Mouse (Mus musculus): Measurements from ENCODE around the gene Gpc6. TPM values are rescaled to one million over a fixed set of nuclear protein-coding genes. Genes with fewer than 3 reads are reported as not detected.
A peak's percentile ranks its signal among the peaks of the same experiment; 100 is the strongest.

Gene Gpc6
- polyA plus RNA-seq, 1 experiment from 2014 or later, result 28.6 TPM

DNA sequence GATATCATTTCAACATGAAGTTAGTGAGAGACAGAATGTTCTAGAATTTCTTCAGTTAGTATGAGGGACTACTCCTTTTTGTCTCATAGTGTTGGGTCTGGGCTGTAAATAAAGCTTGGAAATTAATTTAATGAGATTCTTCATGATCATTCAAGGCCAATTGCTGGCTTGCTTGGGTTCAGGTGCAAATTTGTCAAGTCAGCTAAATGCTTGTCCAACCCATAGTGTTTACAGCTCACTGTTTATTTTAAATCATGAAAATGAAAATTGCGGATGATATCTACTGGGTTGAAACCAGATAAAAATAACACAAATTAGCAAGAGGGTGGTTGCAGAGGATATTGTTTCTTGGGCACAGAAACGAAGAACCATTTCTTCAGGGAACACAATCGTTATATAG lies 49.6 kb downstream of the Gpc6 start:
- 72% methylated on average over 3 of the region's 3 CpGs for WGBS

DNA sequence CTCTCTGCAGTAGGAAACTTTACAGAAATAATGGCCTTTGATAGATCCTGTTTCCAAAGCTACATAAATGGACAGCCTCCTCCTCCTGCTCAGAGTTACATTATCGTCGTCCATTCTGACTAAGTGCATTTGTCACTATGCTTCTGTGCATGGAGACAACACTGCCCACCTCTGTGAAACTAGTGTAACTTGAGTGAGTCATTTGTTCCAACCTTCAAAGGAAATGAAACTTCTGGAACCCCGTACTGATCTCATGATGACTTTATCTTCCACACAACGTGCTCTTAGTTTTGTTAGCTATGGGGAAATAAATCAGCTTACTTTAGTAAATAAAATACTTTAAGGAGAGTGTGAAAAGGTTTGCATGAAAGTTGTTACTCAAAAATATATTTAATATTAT lies 50.1 kb downstream of the Gpc6 start:
- H3K27me3 ChIP-seq, result no peaks in the 10 kb centered on the region
- 52% methylated on average over 4 of the region's 4 CpGs for WGBS

More for the DNA sequence above, 49.6 kb downstream of the Gpc6 start:
- Histone ChIP-seq H3K36me3 (no peaks in the 10 kb centered on the region), H3K9ac (no peak overlapping the region), H3K4me1 (0 out of 2 replicates have a peak, but pooled peaks cover 6% of the 10 kb centered on the region), H3K27me3 (no peaks in the 10 kb centered on the region), H3K27ac (no peak overlapping the region), H3K4me2 (no peak overlapping the region), H3K9me3 (no peaks in the 10 kb centered on the region), H3K4me3 (no peak overlapping the region)
- no peak for ATAC-seq (ENCODE audit: borderline replicate concordance, extremely low read depth, low FRiP score, low TSS enrichment)

DNA sequence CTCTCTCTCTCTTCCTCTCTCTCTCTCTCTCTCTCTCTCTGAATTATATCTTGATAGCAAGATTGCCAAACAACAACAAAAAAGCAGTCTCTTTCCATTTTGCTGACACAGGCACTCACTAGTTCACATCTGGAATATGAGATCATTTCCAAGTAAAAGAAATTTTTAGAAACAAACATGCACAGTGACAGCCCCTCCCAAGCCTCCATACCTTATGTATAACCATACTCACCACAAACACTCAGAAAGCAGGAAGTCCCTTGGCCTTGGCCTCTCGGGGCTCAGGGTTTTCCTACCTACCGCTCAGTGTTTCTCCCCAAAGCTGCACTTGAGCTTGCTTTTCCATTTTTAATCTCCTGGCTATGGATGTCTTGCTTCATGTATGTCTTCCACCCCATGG lies 52.1 kb downstream of the Gpc6 start:
- Histone ChIP-seq H3K4me3 (no peak overlapping the region), H3K36me3 (no peaks in the 10 kb centered on the region), H3K9ac (no peak overlapping the region), H3K4me2 (no peak overlapping the region), H3K27ac (no peak overlapping the region), H3K9me3 (no peaks in the 10 kb centered on the region), H3K27me3 (no peaks in the 10 kb centered on the region), H3K4me1 (0 out of 2 replicates have a peak, but pooled peaks cover 8% of the 10 kb centered on the region)
- WGBS, result 52% methylated on average over 2 of the region's 2 CpGs
- no peak for ATAC-seq (ENCODE audit: borderline replicate concordance, extremely low read depth, low FRiP score, low TSS enrichment)

More for the DNA sequence above, 50.1 kb downstream of the Gpc6 start:
- H3K4me3 ChIP-seq, result no peak overlapping the region
- no peak overlapping the region for H3K27ac ChIP-seq
- H3K9me3 ChIP-seq, result no peaks in the 10 kb centered on the region
- no peaks in the 10 kb centered on the region for H3K36me3 ChIP-seq
- 0 out of 2 replicates have a peak, but pooled peaks cover 8% of the 10 kb centered on the region for H3K4me1 ChIP-seq
- H3K4me2 ChIP-seq, result no peak overlapping the region
- no peak overlapping the region for H3K9ac ChIP-seq
- no peak for ATAC-seq (ENCODE audit: borderline replicate concordance, extremely low read depth, low FRiP score, low TSS enrichment)

DNA sequence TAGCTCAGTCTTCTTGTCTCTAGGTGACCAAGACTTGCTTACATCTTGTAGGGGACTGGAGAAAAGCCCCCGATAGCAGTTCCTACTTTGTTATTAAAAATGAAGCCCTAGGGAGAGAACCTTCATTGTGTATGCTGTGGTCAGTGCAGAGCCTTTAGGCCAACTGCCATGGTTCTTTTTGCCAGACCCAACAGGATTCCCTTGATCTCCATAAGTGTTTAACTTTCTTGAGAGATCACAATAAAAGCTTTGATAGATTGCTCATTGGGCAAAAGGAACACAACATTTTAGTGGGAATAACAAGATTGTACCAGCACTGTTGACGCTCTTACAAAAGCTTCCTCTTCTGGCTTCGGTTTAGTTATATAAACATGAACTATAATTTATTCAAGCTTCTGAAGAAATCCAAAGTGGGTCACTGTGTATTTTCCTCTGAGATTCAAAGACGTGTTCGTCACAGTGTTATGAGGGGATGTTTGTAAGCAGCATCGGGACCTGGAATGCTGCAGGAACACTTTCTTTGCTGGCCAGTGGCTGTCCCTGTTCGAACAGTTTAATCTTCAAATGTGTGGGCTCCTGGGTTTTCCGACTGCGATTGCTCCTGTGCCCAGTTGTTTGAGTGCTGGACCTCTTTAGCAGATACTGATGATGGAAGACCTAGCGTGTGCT lies 54.7 kb downstream of the Gpc6 start:
- Histone ChIP-seq H3K4me3 (no peak overlapping the region), H3K36me3 (no peaks in the 10 kb centered on the region), H3K27ac (no peak overlapping the region), H3K27me3 (no peaks in the 10 kb centered on the region), H3K4me2 (peak overlapping the region; percentile 27; the same call in 1 of the 2 replicates), H3K9me3 (no peaks in the 10 kb centered on the region), H3K4me1 (0 out of 2 replicates have a peak, but pooled peaks cover 8% of the 10 kb centered on the region), H3K9ac (no peak overlapping the region)
- no peak for ATAC-seq (ENCODE audit: borderline replicate concordance, extremely low read depth, low FRiP score, low TSS enrichment)
- 58% methylated on average over 10 of the region's 10 CpGs for WGBS

DNA sequence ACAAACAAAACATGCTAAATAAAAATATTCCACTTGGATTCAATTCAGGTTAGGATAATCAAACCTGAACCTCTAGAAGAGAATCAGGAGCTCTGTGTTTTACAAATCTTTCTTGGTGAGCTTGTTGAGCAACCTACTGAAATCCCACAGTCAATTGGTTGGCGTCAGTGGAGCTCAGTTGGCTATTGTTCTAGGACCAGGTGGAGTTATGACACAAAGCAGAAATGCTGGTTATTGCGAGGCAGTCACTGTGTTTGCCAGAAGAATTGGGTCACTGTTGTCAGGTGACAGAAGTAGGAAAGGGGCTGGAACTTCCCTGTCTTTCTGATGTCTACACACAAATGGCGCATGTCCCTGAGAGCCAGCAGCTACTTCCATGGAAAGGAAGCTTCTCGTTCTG lies 56.6 kb downstream of the Gpc6 start:
- no peak overlapping the region for H3K4me3 ChIP-seq
- 78% methylated on average over 4 of the region's 4 CpGs for WGBS
- H3K27me3 ChIP-seq, result no peaks in the 10 kb centered on the region

DNA sequence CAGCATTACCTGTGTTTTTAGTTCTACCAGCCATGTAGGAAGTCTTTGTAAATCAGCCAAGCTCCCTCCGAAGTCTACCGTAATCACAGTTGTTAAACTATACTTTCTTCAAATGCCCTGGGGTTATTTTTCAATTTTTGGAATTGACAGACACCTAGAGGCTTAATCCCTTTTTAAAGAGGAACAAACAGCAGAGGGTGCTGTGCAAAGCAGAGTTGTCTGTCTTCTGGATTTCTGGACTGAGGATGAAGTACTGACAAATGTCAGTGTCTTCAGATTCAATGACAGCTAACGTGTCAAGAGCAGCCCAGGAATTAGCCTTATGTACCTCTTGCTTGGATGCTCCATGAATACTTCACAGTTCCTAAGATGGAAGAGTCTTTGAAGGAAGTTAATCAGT lies 62.2 kb downstream of the Gpc6 start:
- Histone ChIP-seq H3K27ac (no peak overlapping the region), H3K27me3 (no peaks in the 10 kb centered on the region), H3K36me3 (no peaks in the 10 kb centered on the region), H3K9ac (no peak overlapping the region), H3K4me3 (no peak overlapping the region), H3K4me2 (no peak overlapping the region), H3K9me3 (no peaks in the 10 kb centered on the region), H3K4me1 (no peaks in the 10 kb centered on the region)
- ATAC-seq (ENCODE audit: borderline replicate concordance, extremely low read depth, low FRiP score, low TSS enrichment), result no peak
- WGBS, result 86% methylated on average over 3 of the region's 3 CpGs

More for the DNA sequence above, 56.6 kb downstream of the Gpc6 start:
- Histone ChIP-seq H3K36me3 (no peaks in the 10 kb centered on the region), H3K9me3 (no peaks in the 10 kb centered on the region), H3K4me2 (no peak overlapping the region), H3K9ac (no peak overlapping the region), H3K4me1 (0 out of 2 replicates have a peak, but pooled peaks cover 8% of the 10 kb centered on the region), H3K27ac (no peak overlapping the region)
- no peak for ATAC-seq (ENCODE audit: borderline replicate concordance, extremely low read depth, low FRiP score, low TSS enrichment)

DNA sequence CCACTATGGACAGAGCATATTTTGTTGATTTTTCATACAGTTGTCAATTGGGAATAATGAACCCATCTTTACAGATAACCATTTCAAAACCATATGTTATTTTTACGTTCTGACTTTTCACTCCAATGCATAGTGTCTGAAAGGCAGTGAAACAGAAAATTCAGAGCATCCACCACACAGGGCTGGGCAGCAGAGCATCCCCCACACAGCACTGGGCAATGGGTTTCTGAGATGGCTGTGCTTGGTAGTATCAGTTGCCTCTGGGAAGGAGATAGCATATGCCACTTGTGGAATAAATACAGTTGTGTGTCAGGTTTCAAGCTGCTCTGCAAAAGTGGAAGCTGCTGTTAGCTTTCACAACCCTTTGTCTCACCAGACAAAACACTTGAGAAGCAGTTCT lies 75.3 kb downstream of the Gpc6 start:
- ATAC-seq (ENCODE audit: borderline replicate concordance, extremely low read depth, low FRiP score, low TSS enrichment), result no peak
- Histone ChIP-seq H3K36me3 (no peaks in the 10 kb centered on the region), H3K4me2 (no peak overlapping the region), H3K27ac (no peak overlapping the region), H3K27me3 (no peaks in the 10 kb centered on the region), H3K4me3 (no peak overlapping the region), H3K9me3 (no peaks in the 10 kb centered on the region), H3K9ac (no peak overlapping the region), H3K4me1 (no peaks in the 10 kb centered on the region)
- WGBS, result 77% methylated on average over 1 of the region's 1 CpGs

DNA sequence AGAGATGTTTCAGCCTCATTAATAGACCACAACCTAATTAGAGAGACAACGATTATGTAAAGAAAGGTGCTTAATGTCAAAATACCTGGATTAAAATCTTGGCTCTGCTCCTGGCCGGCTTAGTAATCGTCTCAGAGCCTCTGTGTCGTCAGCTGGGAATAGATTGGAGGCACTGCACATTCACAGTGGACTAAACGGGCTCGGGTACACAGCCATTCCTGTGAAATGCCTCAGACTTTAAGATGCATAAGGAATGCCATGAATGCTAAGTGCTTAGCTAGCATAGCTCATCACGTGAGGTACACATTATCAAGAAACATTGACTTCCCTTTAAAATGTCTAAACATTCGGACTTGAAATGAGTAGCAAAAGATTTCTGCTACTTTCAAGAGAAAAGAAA lies 77.2 kb downstream of the Gpc6 start:
- WGBS, result 56% methylated on average over 8 of the region's 8 CpGs
- H3K4me2 ChIP-seq, result no peak overlapping the region
- no peaks in the 10 kb centered on the region for H3K4me1 ChIP-seq
- ATAC-seq (ENCODE audit: borderline replicate concordance, extremely low read depth, low FRiP score, low TSS enrichment), result no peak
- no peaks in the 10 kb centered on the region for H3K36me3 ChIP-seq
- no peaks in the 10 kb centered on the region for H3K9me3 ChIP-seq
- no peak overlapping the region for H3K9ac ChIP-seq
- no peak overlapping the region for H3K4me3 ChIP-seq
- no peaks in the 10 kb centered on the region for H3K27me3 ChIP-seq
- no peak overlapping the region for H3K27ac ChIP-seq

DNA sequence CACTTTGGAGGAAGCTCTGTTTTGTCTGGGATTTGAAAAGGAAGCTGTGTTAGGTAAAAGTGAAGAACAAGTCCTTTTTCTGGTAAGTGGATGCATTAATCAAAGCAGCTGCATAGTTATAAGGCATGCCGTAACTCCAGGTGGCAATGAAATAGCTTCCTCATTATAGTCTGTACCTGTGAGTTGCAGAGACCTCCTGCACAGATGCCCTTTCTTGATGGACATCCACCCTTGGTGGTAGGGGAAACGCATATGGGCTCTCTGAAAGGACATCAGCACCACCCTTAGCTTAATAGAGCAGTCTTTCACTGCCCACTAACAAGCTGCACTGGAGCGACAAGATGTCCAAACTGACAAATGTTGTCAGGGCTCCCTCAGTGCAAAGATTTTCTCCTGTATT lies 83.7 kb downstream of the Gpc6 start:
- Histone ChIP-seq H3K4me3 (no peak overlapping the region), H3K4me2 (no peak overlapping the region), H3K27me3 (no peaks in the 10 kb centered on the region), H3K4me1 (no peaks in the 10 kb centered on the region), H3K27ac (no peak overlapping the region), H3K9ac (no peak overlapping the region), H3K36me3 (no peaks in the 10 kb centered on the region), H3K9me3 (no peaks in the 10 kb centered on the region)
- no peak for ATAC-seq (ENCODE audit: borderline replicate concordance, extremely low read depth, low FRiP score, low TSS enrichment)
- 80% methylated on average over 3 of the region's 3 CpGs for WGBS

DNA sequence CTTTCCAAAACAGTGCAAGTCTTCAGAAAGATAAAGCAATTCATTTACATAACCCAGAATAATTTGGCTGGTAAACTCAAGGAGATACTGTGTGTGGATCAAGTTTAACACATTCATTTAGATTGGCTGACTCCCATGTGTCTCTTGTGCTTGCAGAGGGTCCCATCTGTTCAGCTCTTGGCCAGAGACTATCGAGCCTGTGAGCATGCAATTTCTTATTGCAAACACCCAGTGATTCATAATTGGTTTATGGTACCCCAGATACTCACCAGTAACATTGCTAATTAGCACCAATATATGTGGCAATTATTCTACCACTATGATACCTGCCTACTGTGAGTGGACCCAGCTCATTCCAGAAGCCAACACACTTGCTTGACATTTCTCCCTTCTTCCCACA lies 87.9 kb downstream of the Gpc6 start:
- Histone ChIP-seq H3K4me3 (no peak overlapping the region), H3K9ac (no peak overlapping the region)

DNA sequence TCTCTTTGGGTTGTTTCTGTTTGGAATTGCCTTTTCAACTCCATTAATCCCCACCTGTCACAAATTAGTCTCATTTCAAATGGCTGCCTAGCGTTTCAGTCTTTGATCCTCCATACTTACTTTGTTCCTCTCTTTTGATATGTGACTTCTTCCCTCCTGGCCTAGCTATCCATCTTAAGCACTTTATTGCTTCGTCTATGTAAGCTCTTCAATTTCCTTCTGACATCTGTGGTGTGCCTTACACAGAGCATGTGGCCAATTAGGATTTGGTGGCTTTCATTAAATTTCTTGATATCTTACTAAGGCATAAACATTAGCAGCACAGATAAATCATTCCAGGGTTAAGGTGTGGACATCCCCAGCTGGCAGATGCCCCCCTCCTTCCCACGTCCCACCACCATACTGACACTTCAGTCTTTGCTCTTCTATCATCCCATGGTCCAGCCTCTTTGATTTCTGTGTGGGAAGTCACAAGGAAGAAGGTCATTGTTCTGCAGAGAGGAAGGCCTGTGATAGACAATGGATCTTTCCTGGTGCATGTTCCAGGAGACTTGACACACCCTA lies 88.5 kb downstream of the Gpc6 start:
- Histone ChIP-seq H3K36me3 (no peaks in the 10 kb centered on the region), H3K27ac (no peak overlapping the region), H3K27me3 (no peaks in the 10 kb centered on the region), H3K4me3 (no peak overlapping the region), H3K4me1 (no peaks in the 10 kb centered on the region), H3K4me2 (no peak overlapping the region), H3K9ac (no peak overlapping the region), H3K9me3 (no peaks in the 10 kb centered on the region)
- ATAC-seq (ENCODE audit: borderline replicate concordance, extremely low read depth, low FRiP score, low TSS enrichment), result no peak
- 52% methylated on average over 3 of the region's 3 CpGs for WGBS

More for the DNA sequence above, 87.9 kb downstream of the Gpc6 start:
- no peak overlapping the region for H3K4me2 ChIP-seq
- no peaks in the 10 kb centered on the region for H3K9me3 ChIP-seq
- 76% methylated on average over 1 of the region's 1 CpGs for WGBS
- no peaks in the 10 kb centered on the region for H3K36me3 ChIP-seq
- H3K27ac ChIP-seq, result no peak overlapping the region
- H3K27me3 ChIP-seq, result no peaks in the 10 kb centered on the region
- no peak for ATAC-seq (ENCODE audit: borderline replicate concordance, extremely low read depth, low FRiP score, low TSS enrichment)
- H3K4me1 ChIP-seq, result no peaks in the 10 kb centered on the region

DNA sequence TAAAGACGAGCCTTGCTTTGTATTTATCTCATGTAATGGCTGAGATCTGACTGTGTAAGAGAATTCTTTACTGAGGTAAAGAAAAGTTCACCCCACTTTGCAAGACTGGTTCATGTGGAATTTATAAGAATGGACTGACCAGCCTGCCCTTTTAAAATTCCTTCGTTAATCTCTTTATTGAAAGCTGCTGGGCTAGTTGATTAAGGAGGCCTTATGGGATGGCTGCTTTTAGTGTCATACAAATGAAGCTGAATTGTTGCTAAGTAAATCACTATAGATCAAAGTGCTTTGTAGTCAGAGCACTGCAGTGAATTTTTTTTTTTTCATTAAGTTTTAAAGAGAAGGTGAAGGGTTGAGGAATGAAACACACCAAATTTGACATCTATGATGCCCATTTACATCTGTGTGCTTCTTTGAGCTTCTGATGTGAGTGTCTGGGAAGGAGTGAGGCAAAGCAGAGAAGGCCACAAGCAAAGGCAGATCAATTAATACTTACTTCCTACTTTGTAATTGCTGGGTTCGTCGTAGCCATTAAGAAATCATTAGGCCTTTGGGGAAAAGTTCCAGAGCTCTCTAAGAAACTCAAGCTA lies 90.3 kb downstream of the Gpc6 start:
- H3K4me2 ChIP-seq, result no peak overlapping the region
- ATAC-seq (ENCODE audit: borderline replicate concordance, extremely low read depth, low FRiP score, low TSS enrichment), result no peak
- WGBS, result 73% methylated on average over 4 of the region's 4 CpGs

More for the DNA sequence above, 90.3 kb downstream of the Gpc6 start:
- no peak overlapping the region for H3K27ac ChIP-seq
- no peaks in the 10 kb centered on the region for H3K9me3 ChIP-seq
- no peaks in the 10 kb centered on the region for H3K36me3 ChIP-seq
- H3K4me3 ChIP-seq, result no peak overlapping the region
- H3K4me1 ChIP-seq, result no peaks in the 10 kb centered on the region
- no peak overlapping the region for H3K9ac ChIP-seq
- H3K27me3 ChIP-seq, result no peaks in the 10 kb centered on the region

All from lung, embryonic 15.5 days (tissue).